Mouse (Mus musculus) limb, embryonic 13.5 days (tissue): ENCODE measurements around the gene Sp4. TPM values are rescaled to one million over a fixed set of nuclear protein-coding genes. Genes with fewer than 3 reads are reported as not detected.

ENCODE experiments used
- ATAC-seq: fragments of 200-750 bp; cut with Nextera tagmentation; 2 replicates; pipeline ENCODE4 v1.8.0; 2017; ENCODE audit warnings: low read depth, moderate number of reproducible peaks, moderate TSS enrichment; ENCODE audit not compliant: low FRiP score
- H3K27ac ChIP-seq: fragments of 300-500 bp; sonication (generic); 2 replicates; pipeline ENCODE4 v1.5.1; 2015; ENCODE audit warnings: inconsistent platforms, mild to moderate bottlenecking, moderate library complexity
- H3K27me3 ChIP-seq: fragments of 300-500 bp; sonication (generic); 2 replicates; pipeline ENCODE4 v1.6.1; 2015; ENCODE audit warnings: mild to moderate bottlenecking, inconsistent platforms
- H3K36me3 ChIP-seq: fragments of 300-500 bp; sonication (generic); 2 replicates; pipeline ENCODE4 v1.6.1; 2015; ENCODE audit warnings: inconsistent platforms, mild to moderate bottlenecking, moderate library complexity
- H3K4me1 ChIP-seq: fragments of 300-500 bp; sonication (generic); 2 replicates; pipeline ENCODE4 v1.6.1; 2015; ENCODE audit warnings: inconsistent platforms
- H3K4me2 ChIP-seq: fragments of 300-500 bp; sonication (generic); replicated peaks from 2 replicates; pipeline ENCODE4 v1.6.1; 2015; ENCODE audit warnings: inconsistent platforms, mild to moderate bottlenecking, moderate library complexity
- H3K4me3 ChIP-seq: fragments of 300-500 bp; sonication (generic); 2 replicates; pipeline ENCODE4 v1.5.1; 2015; ENCODE audit warnings: moderate library complexity, mild to moderate bottlenecking, inconsistent platforms
- H3K9ac ChIP-seq: fragments of 300-500 bp; sonication (generic); 2 replicates; pipeline ENCODE4 v1.6.1; 2015; ENCODE audit warnings: mild to moderate bottlenecking, inconsistent platforms
- H3K9me3 ChIP-seq: fragments of 300-500 bp; sonication (generic); 2 replicates; pipeline ENCODE4 v1.6.1; 2016; ENCODE audit warnings: inconsistent platforms
- WGBS: fragments of 180-500 bp; shearing (Covaris S2); methylation state at CpG from one replicate; pipeline ENCODE4 v1.1.7; 2015; 5-methylcytosine and 5-hydroxymethylcytosine counted together
- polyA plus RNA-seq: library from polyadenylated mRNA; unstranded; fragments of >200 nt; fragmentation: Nextera tagmentation; extraction: Ambion mirVana; gene quantifications from 2 replicates; pipeline ENCODE4 v1.2.1, GENCODE M21; 2015

Gene Sp4
- 9.9 and 10.2 TPM in 2 replicates for polyA plus RNA-seq

DNA sequence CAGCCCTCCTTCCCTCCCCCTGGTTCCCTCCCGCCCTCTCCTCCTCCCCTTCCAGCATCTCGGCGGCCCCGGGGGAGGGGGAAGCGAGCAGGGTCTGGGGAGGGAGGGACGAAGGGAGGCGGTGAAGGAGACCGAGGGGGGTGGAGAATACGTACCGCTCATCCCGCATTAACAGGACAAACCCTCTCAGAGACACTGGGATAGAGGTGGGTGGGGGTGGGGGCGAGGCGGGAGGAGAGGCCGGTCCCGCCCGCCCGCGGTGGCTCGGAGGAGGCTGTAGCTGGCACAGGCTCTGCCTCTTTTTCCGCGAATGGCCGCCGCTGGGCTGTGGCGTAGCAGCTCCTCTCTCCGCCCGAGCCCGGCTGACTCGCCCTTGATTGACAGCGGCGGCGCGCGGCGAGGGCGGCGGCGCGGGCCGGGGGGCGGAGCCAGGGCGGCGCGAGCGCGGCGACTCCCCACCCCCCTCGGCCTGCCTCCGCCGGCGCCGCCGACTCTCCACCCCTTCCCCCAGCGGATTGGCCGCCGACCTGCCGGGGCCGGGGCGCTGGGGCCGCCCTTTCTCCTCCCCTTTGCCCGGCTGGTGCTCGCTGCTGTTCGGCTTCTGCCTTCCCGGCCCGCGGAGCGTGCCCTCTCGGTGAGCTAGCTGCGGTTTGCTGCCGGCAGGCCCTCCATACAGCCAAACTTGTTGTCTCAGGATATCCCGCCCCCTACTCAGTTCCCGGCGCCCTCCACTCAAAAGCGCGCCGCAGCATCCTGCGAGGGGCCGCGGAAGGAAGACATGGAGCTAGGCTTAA, at the start of gene Sp4:
Gene Sp4, minus strand, starts transcription at position 369 of the 794 bp plus-strand sequence.
- peak within 1 kb of the TSS; percentile 94 for H3K27ac ChIP-seq
- WGBS, result under 1% methylated on average over 66 of the region's 78 CpGs
- peak within 1 kb of the TSS; percentile 79 for H3K9ac ChIP-seq
- H3K4me1 ChIP-seq, result peaks cover 34% of the 10 kb centered on the region
- peak; percentile 88 for ATAC-seq
- peaks cover 6% of the 10 kb centered on the region for H3K36me3 ChIP-seq
- no peaks in the 10 kb centered on the region for H3K9me3 ChIP-seq
- peak within 1 kb of the TSS; percentile 74 for H3K4me2 ChIP-seq
- no peaks in the 10 kb centered on the region for H3K27me3 ChIP-seq
- H3K4me3 ChIP-seq, result peak within 1 kb of the TSS; percentile 85

DNA sequence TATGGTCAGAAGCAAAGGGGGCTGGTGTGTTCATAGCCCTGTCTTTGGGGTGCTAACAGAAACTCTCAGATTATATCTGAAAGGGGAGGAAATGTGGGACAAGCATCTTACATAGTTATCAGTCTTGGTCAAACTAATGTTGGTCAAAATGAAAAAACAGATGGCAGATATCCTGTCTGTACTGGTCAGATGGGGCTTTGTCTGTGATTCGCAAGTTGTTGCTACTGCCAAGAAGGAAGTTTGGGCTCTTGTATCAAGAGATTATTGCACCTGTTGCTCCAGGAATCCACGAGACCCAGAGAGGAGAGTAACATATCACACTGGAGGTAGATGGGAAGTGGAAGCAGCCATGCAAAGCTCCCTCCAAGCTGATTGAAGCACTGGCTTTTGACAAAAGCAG, 37.9 kb upstream of the Sp4 start:
- Histone ChIP-seq H3K4me2 (no peak overlapping the region), H3K9ac (no peak overlapping the region), H3K4me3 (no peak overlapping the region), H3K9me3 (no peaks in the 10 kb centered on the region), H3K27ac (no peak overlapping the region), H3K27me3 (no peaks in the 10 kb centered on the region), H3K4me1 (no peaks in the 10 kb centered on the region), H3K36me3 (no peaks in the 10 kb centered on the region)
- 75% methylated on average over 2 of the region's 2 CpGs for WGBS
- no peak for ATAC-seq

DNA sequence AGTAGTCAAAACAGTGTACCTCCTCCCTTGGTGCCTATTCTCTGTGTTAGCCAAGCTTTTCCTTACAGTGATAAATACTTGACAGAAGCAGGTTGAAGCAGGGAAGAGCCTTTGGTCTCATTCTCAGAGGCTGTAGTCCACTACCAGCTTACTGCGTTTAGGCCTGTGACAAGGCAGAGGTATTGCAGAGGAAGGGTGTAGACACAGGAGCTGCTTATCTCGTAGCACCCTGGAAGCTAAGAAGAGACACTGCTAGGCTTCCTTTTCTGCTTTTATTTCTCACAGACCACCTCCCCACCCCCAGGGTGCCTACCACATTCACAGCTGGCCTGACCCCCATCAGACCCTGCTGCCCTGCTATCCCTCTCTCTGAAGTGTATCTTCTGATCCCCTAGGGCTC, 37.0 kb upstream of the Sp4 start:
- no peaks in the 10 kb centered on the region for H3K27me3 ChIP-seq
- 70% methylated on average over 2 of the region's 2 CpGs for WGBS
- no peak overlapping the region for H3K9ac ChIP-seq
- H3K4me3 ChIP-seq, result no peak overlapping the region
- no peaks in the 10 kb centered on the region for H3K4me1 ChIP-seq
- no peak for ATAC-seq
- no peaks in the 10 kb centered on the region for H3K36me3 ChIP-seq
- H3K4me2 ChIP-seq, result no peak overlapping the region
- H3K9me3 ChIP-seq, result no peaks in the 10 kb centered on the region
- H3K27ac ChIP-seq, result no peak overlapping the region

- Histone ChIP-seq H3K4me3 (no peak overlapping the region), H3K9ac (no peak overlapping the region), H3K4me2 (no peak overlapping the region), H3K27ac (no peak overlapping the region), H3K27me3 (no peaks in the 10 kb centered on the region), H3K4me1 (no peaks in the 10 kb centered on the region), H3K9me3 (no peaks in the 10 kb centered on the region), H3K36me3 (no peaks in the 10 kb centered on the region)
- WGBS, result 81% methylated on average over 3 of the region's 3 CpGs
- no peak for ATAC-seq
These were observed 36.1 kb upstream of the Sp4 start for GRCm38 (mm10) chr12:118337291-118337690.

GRCm38 (mm10) chr12:118328739-118329249, 27.6 kb upstream of the Sp4 start:
- no peak overlapping the region for H3K27ac ChIP-seq
- H3K4me3 ChIP-seq, result no peak overlapping the region
- H3K4me1 ChIP-seq, result no peaks in the 10 kb centered on the region
- H3K9ac ChIP-seq, result no peak overlapping the region
- no peak for ATAC-seq
- no peaks in the 10 kb centered on the region for H3K9me3 ChIP-seq
- no peaks in the 10 kb centered on the region for H3K36me3 ChIP-seq
- no peaks in the 10 kb centered on the region for H3K27me3 ChIP-seq
- WGBS, result 88% methylated on average over 6 of the region's 6 CpGs
- H3K4me2 ChIP-seq, result no peak overlapping the region

GRCm38 (mm10) chr12:118327566-118327965, 26.3 kb upstream of the Sp4 start:
- no peak overlapping the region for H3K4me3 ChIP-seq

GRCm38 (mm10) chr12:118326161-118326560, 24.9 kb upstream of the Sp4 start:
- H3K36me3 ChIP-seq, result no peaks in the 10 kb centered on the region
- H3K4me2 ChIP-seq, result no peak overlapping the region
- H3K9ac ChIP-seq, result no peak overlapping the region
- no peaks in the 10 kb centered on the region for H3K4me1 ChIP-seq
- 91% methylated on average over 2 of the region's 2 CpGs for WGBS
- no peak overlapping the region for H3K4me3 ChIP-seq
- no peaks in the 10 kb centered on the region for H3K9me3 ChIP-seq
- no peak for ATAC-seq
- H3K27me3 ChIP-seq, result no peaks in the 10 kb centered on the region
- no peak overlapping the region for H3K27ac ChIP-seq

More at GRCm38 (mm10) chr12:118327566-118327965, 26.3 kb upstream of the Sp4 start:
- 75% methylated on average over 2 of the region's 2 CpGs for WGBS
- no peaks in the 10 kb centered on the region for H3K9me3 ChIP-seq
- no peaks in the 10 kb centered on the region for H3K36me3 ChIP-seq
- H3K9ac ChIP-seq, result no peak overlapping the region
- no peak overlapping the region for H3K4me2 ChIP-seq
- H3K27me3 ChIP-seq, result no peaks in the 10 kb centered on the region
- no peaks in the 10 kb centered on the region for H3K4me1 ChIP-seq
- no peak for ATAC-seq
- H3K27ac ChIP-seq, result no peak overlapping the region

GRCm38 (mm10) chr12:118320076-118320475, 18.8 kb upstream of the Sp4 start:
- Histone ChIP-seq H3K36me3 (no peaks in the 10 kb centered on the region), H3K9me3 (no peaks in the 10 kb centered on the region), H3K4me1 (no peaks in the 10 kb centered on the region), H3K4me3 (no peak overlapping the region), H3K4me2 (no peak overlapping the region), H3K27me3 (no peaks in the 10 kb centered on the region), H3K9ac (no peak overlapping the region), H3K27ac (no peak overlapping the region)
- ATAC-seq, result no peak

GRCm38 (mm10) chr12:118314477-118314845, 13.2 kb upstream of the Sp4 start:
- 44% methylated on average over 2 of the region's 2 CpGs for WGBS

DNA sequence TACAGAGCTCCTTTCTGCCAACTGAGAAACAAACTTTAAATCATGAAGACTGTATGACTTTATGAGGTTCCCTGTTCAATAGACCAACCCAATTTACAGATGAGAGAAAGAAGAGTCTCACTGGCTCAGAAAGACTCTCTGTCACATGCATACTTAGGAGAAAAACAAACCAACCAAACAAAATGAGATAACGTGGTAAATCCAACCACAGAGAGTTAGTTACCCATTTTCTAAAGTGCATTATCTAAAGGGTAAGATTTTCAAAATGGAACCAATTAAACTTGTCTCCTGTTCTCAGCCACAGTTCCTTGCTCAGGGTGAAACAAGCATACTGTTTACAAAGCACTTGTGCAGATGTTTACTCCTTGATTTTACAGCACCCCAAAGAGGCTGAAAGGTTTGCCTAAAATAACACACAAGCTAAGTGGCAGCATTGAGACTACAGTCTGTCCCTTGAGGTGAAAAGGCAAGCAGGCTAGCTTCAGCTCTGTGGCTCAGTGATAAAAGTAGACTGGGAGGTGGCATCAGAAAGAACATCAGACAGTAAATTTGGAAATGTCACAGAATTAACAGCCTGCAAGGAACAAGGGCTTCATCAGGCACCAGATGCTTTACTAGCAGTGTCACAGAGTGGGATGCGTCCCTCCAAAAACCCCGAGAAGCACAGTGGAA, 12.7 kb upstream of the Sp4 start:
- no peak for ATAC-seq
- 37% methylated on average over 3 of the region's 3 CpGs for WGBS
- Histone ChIP-seq H3K9me3 (no peaks in the 10 kb centered on the region), H3K4me1 (no peaks in the 10 kb centered on the region; the same call in 1 of the 2 replicates), H3K27me3 (no peaks in the 10 kb centered on the region), H3K4me3 (no peak overlapping the region), H3K4me2 (no peak overlapping the region), H3K27ac (no peak overlapping the region), H3K36me3 (no peaks in the 10 kb centered on the region), H3K9ac (no peak overlapping the region)

More at GRCm38 (mm10) chr12:118314477-118314845, 13.2 kb upstream of the Sp4 start:
- H3K4me1 ChIP-seq, result no peaks in the 10 kb centered on the region; the same call in 1 of the 2 replicates
- no peaks in the 10 kb centered on the region for H3K36me3 ChIP-seq
- no peak overlapping the region for H3K9ac ChIP-seq
- no peak overlapping the region for H3K4me3 ChIP-seq
- no peaks in the 10 kb centered on the region for H3K27me3 ChIP-seq
- no peak overlapping the region for H3K27ac ChIP-seq
- no peaks in the 10 kb centered on the region for H3K9me3 ChIP-seq
- ATAC-seq, result no peak
- H3K4me2 ChIP-seq, result no peak overlapping the region

DNA sequence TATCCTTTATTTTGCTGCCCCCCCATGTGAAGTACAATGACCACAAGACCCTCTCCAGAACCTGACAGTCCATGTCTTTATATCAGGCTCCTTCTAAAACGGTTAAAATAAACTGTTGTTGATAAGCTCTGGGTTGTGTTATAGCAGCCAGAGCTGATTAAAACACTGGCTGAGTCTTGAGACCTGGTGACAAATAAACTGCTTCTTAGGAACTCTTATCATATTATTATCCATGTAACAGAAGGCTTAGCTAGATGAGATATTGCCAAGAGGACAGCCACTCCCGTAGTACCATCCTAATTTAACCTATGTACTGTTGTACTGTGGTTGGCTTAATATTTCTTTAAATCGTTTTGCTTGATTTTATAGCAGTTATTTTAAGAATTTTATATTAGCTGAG, 2.3 kb upstream of the Sp4 start:
- Histone ChIP-seq H3K4me1 (peaks cover 23% of the 10 kb centered on the region), H3K27ac (no peak overlapping the region), H3K36me3 (peaks cover 6% of the 10 kb centered on the region), H3K4me3 (no peak overlapping the region), H3K9ac (no peak overlapping the region), H3K4me2 (no peak overlapping the region), H3K27me3 (no peaks in the 10 kb centered on the region), H3K9me3 (no peaks in the 10 kb centered on the region)
- no peak for ATAC-seq
- 85% methylated on average over 3 of the region's 3 CpGs for WGBS

DNA sequence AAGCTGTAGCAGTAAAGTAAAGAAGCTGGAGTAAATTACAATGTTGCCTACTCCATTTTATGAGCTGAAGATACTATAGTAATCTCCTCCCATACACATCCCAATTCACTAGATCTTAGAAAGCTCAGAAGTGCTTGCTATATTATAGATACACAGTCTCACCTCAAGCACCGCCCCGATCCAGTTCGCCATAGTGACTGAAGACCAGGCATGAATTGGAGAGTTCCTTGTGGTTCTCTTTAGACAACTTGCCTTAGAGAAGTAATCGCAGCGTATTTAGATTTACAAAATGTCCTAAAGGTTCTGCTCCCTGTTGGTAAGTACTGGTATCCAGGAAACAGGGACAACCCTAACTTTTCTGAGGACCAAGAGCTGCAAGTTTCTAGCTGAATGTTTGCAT, 1.8 kb upstream of the Sp4 start:
- 89% methylated on average over 5 of the region's 5 CpGs for WGBS
- H3K4me1 ChIP-seq, result peaks cover 25% of the 10 kb centered on the region
- no peaks in the 10 kb centered on the region for H3K9me3 ChIP-seq
- peak overlapping the region; percentile 74 for H3K4me2 ChIP-seq
- no peak overlapping the region for H3K27ac ChIP-seq
- peaks cover 6% of the 10 kb centered on the region for H3K36me3 ChIP-seq
- peak overlapping the region; percentile 85 for H3K4me3 ChIP-seq
- no peaks in the 10 kb centered on the region for H3K27me3 ChIP-seq
- no peak overlapping the region for H3K9ac ChIP-seq
- ATAC-seq, result no peak
